Mouse (Mus musculus) brown adipose tissue, adult 24 weeks (tissue): ENCODE data around the gene Prpf38a. TPM values are rescaled to one million over a fixed set of nuclear protein-coding genes. Genes with fewer than 3 reads are reported as not detected.

Experiments used
- H3K27ac ChIP-seq: fragments of 200-500 bp; replicated peaks from 2 replicates; pipeline ENCODE4 v1.5.1; 2012; ENCODE audit warnings: low read depth, mild to moderate bottlenecking, low read length
- H3K4me1 ChIP-seq: fragments of 200-500 bp; 2 replicates; pipeline ENCODE4 v1.6.1; 2012; ENCODE audit warnings: low read length, mixed read lengths; ENCODE audit not compliant: control insufficient read depth, insufficient read depth, insufficient read length
- H3K4me3 ChIP-seq: fragments of 200-500 bp; 2 replicates; pipeline ENCODE4 v1.5.1; 2012; ENCODE audit warnings: low read depth, mild to moderate bottlenecking, low read length, moderate library complexity; ENCODE audit not compliant: insufficient read depth
- polyA plus RNA-seq: library from polyadenylated mRNA; stranded (reverse); fragments of >200 nt; gene quantifications from 2 replicates; pipeline ENCODE4 v1.2.4, GENCODE M21; 2012; ENCODE audit not compliant: missing spikeins, insufficient read depth, insufficient read length

The Prpf38a gene
- polyA plus RNA-seq, 1 experiment, result 24.2 TPM

DNA sequence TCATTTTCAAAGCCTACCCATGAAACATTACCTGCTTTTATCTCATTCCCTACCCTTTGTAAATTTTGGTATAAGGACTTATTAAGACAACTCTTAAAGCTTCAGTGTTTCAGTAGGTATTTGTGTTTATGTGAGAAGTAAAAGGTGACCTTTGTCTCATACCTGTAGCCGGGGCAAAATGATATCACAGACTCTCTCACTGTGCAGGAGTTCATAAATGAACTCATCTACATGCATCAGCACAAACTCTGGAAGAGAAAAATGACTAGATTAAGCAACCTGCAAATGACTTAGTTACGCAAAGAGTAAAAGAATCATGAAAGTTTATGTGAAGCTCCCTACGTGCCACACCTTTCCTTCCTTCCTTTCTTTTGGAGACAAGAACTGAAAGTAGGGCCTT is 6.5 kb downstream of the Prpf38a start:
- Histone ChIP-seq H3K27ac (no peak overlapping the region), H3K4me3 (no peak overlapping the region), H3K4me1 (0 out of 2 replicates have a peak, but pooled peaks cover under 1% of the 10 kb centered on the region)

DNA sequence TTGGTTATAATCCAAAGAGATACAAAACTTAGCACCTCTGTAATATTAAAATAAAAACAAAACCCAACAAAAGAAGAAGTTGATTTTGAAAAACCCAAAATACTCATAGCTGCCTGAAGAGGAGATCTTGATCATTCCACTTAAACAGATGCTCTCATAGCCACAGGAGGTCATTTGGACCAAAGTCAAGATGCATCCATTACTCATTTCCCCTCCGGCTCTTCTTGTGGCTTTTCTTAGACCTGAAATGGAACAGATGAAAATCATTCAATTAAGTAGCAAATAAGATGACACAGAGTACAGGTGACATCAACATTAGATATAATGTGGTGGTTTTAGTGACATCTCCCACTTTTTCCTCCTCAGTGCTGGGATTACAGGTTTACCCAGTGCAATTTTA is 14.1 kb downstream of the Prpf38a start:
- no peaks in the 10 kb centered on the region for H3K4me1 ChIP-seq
- H3K4me3 ChIP-seq, result no peak overlapping the region
- H3K27ac ChIP-seq, result no peak overlapping the region

DNA sequence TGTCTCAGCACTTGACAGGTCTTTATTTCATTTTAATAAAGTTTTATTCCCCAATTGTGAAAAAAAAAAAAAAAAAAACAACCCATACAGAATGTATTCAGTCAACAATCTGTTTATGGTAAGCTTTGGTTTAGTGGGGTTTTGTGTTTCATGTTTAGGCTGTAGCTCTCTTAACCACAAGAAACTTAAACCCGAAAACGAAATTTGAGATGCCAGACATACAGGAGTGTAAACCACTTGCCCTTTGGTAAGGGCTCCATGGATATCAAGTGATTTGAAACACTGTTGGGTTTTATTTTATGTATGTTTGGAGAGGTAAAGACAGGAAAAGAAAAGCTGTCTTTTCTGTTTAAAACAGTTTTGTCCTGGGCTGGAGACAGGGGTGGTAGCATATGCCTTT is 39.4 kb downstream of the Prpf38a start:
- no peaks in the 10 kb centered on the region for H3K4me1 ChIP-seq

More for the DNA sequence above, 39.4 kb downstream of the Prpf38a start:
- Histone ChIP-seq H3K27ac (no peak overlapping the region), H3K4me3 (no peak overlapping the region)

Other genes starting within 250 kb of the Prpf38a start
- gene Shisal2a, start 196.0 kb downstream of the Prpf38a start, polyA plus RNA-seq, result not detected in 2 replicates
- gene Gpx7, start 172.4 kb downstream of the Prpf38a start, polyA plus RNA-seq, result 4.6 and 13.0 TPM in 2 replicates
- gene Tut4, start 119.9 kb downstream of the Prpf38a start, polyA plus RNA-seq, result 5.9 and 8.0 TPM in 2 replicates
- gene Orc1, start 87 bp upstream of the Prpf38a start, polyA plus RNA-seq, result not detected in 2 replicates
- 8.9 and 15.2 TPM in 2 replicates for gene Cc2d1b, start 40.6 kb upstream of the Prpf38a start, polyA plus RNA-seq
- not detected in 2 replicates for gene 3110021N24Rik, start 140.3 kb upstream of the Prpf38a start, polyA plus RNA-seq
- 10.3 and 12.4 TPM in 2 replicates for gene Zfyve9, start 201.5 kb upstream of the Prpf38a start, polyA plus RNA-seq